Mouse (Mus musculus): ENCODE measurements around the gene Atoh8.

Atoh8 gene

DNA sequence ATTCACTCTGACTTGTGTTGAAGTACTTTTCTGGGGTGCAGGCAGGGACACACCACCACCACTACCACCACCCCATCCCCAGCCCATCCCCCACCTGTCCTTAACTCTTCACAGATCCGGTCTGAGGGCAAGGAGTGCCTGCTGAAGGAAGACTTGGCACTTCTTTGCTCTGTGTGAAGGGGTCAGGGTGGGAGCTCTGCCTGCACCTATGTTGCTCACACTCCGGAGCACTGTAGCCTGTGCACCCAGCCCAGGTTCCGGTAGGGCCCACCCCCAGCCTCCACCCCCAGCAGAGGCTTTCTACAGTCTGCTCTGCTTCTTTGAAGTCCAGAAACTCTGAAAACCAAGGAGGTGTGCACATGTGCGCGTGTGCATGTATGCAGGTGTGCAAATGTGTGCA is 44.8 kb downstream of the Atoh8 start:
- DNase-seq (ENCODE audit: low spot score in 2 of 2): no peak

DNA sequence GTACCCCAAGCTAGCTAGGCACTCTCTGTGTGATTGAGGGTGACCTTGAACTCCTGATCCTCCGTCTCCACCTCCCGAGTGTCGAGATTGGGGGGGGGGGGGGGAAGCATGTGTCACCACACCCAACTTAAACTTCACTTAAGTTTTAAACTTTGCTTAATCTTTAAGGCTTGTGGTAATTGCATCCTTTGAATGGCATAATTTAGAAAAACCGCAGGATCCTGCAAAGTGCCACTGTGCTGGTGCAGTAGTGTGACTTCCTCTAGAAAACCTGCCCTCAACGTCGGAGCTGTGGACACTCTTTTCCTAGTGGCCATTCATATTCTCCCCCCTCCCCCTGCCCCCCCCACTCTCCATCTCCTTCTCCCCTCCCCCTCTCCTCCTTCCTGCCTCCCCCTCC is 45.3 kb downstream of the Atoh8 start:
- no peak for DNase-seq (ENCODE audit: low spot score in 2 of 2)

DNA sequence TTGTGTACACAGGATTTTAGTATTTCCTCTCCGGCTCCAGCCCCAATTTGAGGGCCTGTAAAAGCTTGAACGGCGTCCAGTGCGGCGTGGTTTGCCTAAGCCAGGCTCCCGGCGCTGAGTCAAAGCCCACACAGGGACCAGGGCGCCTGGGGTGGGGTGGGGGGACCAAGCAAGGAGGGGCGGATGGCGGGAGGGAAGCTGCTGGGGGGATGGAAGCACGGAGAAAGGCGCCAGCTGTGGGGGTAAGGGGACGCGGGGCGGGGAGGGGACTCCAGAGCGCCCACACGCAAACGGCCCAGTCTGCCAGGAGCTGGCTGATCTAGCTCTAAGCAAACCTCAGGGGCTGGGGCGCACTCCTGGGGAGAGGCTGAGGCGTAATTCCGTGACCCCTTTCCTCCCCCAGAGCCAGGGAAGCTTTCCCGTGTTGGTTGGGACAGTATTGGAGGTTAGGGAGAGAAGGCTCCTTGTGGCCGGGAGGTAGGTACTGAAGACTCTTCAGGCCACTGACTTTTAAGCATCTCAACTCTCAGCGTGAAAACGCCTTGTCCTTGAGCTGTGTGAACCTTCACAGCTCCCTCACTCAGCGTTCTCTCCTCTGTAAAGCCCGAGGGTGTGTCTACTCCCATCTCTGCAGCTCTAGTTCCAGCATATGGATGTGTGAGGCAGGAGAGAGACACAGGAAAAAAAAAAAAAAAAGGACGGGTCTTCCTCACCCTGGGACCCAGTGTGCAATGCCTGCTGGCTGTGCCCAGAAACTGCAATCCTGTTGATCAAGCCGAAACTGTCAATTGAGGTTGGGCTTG is 46.1 kb downstream of the Atoh8 start:
- DNase-seq (ENCODE audit: low spot score in 2 of 2): no peak

DNA sequence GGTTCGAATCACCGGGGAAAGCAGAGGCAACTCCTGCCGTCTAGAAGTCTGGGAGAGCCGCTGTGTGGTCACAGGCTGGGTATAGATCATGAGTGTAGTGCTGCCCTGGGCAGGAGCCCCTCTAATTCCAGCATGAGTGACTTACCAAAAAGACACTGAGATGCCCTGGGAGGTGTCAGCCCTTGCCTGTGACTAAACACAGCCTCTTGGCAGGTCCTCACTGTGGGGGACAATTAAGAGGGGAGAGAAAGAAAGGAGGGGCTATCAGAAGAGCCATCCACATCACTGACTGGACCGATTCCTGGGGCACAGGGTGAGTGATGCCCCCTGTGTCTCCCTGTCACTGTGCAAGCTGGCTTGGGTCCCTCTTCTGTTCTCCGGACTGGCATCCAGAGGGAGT is 48.6 kb downstream of the Atoh8 start:
- DNase-seq (ENCODE audit: low spot score in 2 of 2): no peak

DNA sequence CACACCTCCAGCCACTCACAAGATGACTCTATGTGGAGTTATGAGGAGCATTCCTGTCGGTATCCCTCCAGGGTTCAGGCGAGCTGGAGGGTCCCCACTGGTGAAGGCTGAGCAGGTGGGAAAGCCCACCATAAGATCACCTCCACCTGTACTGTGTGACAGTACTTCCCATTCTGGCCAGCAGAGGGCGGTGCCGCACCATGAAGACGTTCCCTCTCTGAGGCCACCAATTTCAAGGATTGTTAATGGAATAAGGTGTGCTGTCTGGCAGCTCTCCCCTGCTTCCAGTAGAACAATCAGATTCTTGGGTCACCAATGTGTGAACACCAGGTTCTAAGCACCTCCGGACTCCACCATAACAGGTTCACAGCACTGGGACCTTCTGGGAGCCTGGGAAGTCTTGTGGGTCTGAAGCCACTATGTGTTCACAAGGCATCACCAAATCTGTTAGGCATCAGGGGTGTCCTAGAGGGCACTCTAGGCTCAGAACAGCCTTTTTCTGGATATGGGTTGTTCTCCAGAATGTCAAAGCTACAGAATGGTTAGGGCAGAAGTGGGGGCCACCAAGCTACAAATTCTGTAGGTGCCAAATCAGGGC is 49.4 kb downstream of the Atoh8 start:
- DNase-seq (ENCODE audit: low spot score in 2 of 2): peak; percentile 62 to 83

DNA sequence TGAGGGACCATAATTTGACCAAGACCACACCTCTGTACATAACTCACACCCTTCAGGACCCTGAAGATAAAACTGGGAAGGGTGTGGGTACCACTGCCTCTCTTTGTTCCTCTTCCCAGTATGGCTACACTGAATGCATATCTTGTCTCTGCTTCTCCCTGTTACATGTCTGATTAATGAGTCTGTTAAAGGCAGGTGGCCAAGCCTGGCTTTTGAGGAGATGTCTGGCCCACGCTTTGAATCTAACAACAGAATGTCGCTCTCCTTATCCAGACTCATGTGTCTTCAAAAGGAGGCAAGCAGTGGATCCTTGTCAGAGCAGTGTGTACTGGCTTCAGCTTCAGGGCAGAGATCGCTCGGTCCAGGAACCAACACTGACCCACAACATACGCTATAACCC is 50.8 kb downstream of the Atoh8 start:
- no peak for DNase-seq (ENCODE audit: low spot score in 2 of 2)

DNA sequence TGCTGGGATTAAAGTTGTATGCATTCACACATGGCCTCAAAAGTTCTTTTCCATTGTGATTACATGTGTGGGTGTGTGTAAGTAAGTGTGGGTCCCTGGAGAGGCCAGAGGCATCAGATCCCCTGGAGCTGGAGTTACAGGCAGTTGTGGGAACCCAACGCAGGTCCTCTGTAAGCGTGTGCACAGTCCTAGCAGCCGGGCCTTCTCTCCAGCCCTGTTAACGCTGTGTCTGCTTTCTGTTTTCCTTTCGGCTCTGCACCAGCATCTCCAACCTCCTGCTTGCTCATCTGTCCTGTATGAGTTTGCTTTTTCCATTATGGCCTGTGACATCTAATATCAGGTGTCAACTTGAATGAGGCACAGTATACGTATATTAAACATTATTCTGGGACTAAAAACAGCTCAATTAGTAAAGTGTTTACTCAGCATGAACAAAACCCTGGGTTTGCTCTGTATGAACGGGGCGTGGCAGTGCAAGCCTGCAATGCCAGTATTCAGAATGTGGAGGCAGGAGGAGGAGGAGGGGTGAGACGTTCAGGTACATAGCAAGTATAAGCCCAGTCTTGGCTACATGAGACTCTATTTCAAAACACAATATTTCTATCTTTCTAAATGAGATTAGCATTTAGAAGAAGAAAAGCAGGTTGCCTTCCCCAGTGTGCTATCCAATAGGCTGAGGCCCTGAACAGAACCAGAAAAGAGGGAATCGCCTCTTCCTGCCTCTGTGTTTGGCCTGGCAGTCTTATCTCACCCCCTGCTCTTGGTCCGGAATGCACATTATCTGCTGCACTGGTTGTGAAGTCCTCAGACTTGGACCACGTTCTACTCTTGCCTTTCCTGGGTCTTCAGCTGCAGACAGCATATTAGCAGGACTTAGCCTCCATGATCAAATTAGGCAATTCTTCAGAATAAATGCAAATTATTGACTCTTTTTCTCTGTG is 55.5 kb downstream of the Atoh8 start:
- DNase-seq (ENCODE audit: low spot score in 2 of 2): no peak

DNA sequence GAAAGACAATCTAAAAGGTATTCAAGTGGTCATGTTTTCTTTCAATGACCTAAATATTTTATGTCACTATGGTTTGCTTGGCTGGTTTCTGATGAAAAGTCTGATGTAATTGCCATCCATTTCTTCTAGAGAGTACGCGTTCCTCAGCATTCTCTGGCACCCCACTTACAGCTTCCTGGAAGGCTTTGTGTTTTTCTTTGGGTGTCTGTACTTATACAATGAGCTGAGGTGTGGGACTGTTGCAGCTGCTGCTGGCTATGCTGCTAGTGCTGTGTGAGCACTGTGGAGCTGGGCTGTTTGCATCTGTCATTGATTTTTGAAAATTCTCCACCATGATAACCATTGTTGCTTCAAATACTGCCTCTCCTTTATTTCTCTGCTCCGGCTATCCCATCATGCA is 56.4 kb downstream of the Atoh8 start:
- no peak for DNase-seq (ENCODE audit: low spot score in 2 of 2)

DNA sequence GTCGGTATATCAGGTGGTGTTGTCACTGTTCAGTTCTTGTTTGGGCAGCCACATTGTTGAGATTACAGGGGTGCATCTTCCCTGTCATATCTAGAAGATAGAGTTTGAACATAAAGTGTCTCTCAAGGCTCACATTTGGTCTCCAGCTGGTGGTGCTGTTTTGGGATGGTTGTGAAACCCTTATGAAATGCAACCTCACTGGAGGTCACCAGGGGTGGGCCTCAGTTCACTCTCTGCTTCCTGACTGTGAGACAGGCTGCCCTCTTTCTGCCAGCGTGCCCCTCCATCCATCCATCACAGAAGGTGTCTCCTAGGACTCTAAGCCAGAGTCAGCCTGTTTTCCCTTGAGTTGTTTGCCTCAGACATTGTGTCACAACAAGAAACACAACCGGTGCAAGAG is 58.0 kb downstream of the Atoh8 start:
- DNase-seq (ENCODE audit: low spot score in 2 of 2): no peak

DNA sequence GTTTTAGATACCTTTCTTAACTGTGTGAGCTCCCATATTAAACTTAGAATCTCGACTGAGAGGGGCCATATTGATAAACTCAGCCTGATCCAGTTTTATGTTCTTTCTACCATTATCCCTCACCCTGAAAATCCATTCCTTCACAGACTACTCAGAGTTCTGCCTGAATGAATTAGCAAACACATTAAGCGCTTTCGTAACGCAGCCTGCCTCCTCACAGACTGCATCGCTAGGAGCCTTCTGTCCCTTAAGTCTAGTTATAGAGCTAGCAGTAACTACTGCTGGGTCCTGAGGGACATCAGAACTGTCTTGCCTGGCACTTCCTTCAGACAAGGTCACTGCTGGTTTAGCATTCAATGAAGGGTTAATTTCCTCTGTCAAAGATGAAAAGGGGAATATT is 59.4 kb downstream of the Atoh8 start:
- no peak for DNase-seq (ENCODE audit: low spot score in 2 of 2)

DNA sequence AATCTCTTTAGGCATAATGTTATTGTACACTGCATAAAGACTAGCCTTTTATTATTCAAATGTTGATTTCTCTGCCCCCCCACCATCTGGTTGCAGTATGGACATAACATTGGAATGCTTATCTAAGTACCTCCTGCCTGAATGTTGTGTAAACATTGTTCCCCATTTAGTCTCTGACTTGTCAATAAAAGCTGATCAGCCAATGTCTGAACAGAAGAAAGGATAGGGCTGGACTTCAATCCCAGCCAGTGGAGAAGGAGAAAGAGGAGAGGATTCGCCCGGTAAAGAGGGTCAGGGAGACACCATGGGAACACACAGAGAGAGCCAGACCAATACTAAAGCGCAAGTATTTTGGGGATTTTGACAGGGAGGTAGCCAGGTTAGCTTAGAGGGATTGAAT is 60.0 kb downstream of the Atoh8 start:
- DNase-seq (ENCODE audit: low spot score in 2 of 2): no peak

DNA sequence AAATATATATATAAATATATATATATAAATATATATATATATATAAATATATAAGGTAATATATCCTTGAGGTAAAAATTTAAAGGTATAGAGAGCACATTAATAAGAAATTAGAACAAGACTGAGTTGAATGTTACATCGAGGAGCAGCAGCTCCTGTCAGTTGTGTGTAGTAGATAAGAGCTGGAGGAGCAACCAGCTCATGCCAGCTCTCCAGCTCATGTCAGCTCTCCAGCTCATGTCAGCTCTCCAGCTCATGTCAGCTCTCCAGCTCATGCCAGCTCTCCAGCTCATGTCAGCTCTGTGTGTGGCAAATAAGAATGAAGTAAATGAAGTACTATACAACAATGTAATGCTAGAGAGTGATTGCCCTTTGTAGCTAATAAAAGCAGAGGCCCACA is 62.0 kb downstream of the Atoh8 start:
- DNase-seq (ENCODE audit: low spot score in 2 of 2): no peak

DNA sequence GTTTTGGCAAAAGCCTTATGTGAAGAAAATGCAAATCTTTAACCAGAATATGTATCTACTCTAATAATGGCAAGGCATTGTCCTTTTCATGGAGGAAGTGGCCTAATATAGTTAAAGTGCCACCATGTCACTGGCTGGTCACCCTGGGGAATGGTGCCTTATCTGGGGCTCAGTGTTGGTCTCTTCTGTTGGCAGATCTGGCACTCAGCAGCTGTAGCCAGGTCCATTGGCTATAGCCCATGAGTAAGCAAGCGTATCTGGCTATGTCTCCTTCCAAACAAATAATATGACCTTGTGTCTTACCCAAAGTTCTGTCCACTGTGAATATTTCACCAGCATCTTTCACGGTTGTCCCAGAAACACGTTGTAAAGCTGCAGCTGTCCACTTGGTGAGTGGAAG is 64.0 kb downstream of the Atoh8 start:
- no peak for DNase-seq (ENCODE audit: low spot score in 2 of 2)

DNA sequence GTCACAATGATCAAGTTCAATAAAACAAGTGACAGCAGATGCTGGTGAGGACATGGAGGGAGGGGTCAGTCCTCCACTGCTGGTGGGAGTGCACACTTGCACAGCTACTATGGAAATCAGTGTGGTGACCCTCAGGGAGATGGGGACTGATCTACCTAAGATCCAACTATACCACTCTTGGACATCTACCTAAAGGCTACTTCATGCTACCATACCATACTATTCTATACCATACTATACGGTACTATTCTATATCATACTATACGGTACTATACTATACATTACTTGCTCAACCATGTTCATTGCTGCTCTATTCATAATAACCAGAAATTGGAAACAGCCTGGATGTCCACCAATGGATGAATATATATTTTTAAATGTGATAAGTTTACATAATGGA is 69.5 kb downstream of the Atoh8 start:
- no peak for DNase-seq (ENCODE audit: low spot score in 2 of 2)

DNA sequence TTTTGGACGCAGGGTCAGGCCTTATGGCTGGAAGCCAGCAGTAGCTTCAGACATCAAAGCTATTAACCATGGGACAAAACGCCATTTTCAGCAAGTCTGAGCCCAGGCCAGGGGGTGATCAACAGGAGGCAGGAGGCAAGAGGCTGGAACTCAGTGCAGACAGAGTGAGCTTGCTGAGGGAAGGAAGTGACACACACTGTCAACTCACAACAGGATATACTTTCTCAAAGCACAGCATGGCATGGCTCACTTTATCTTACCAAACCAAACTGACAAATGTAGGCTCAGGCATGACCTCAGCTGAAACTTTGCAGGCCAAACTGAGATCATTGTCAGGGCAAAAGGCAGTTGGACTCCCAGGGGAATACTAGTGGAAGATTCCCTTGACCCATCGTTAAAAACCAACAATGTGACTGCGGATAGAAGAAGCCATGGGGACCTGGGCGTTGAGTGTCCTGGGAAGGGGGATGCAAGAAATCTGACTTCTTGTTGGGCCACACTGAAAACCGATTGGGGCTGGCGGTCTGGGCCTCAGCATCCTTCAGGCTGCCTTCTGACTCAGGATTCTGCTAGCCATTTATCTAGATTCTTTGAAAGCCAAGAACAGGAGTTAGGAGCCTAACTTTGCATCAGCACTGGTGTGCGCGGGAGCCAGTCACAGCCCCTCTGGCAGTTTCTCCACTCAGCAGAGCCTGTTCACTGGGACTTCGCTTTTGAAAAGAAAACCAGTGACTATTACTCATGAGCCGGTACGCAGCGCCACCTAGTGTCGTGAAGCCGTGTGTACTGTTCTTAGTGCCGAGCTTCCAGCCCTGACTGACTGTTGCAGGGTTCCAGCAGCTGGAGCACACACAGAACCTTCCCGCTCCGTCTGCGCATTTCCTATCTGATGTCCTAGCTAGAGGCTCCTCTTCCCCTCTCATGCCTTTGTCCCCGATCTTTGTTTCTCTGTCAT is 70.8 kb downstream of the Atoh8 start:
- DNase-seq (ENCODE audit: low spot score in 2 of 2): peak; percentile 76 to 88

DNA sequence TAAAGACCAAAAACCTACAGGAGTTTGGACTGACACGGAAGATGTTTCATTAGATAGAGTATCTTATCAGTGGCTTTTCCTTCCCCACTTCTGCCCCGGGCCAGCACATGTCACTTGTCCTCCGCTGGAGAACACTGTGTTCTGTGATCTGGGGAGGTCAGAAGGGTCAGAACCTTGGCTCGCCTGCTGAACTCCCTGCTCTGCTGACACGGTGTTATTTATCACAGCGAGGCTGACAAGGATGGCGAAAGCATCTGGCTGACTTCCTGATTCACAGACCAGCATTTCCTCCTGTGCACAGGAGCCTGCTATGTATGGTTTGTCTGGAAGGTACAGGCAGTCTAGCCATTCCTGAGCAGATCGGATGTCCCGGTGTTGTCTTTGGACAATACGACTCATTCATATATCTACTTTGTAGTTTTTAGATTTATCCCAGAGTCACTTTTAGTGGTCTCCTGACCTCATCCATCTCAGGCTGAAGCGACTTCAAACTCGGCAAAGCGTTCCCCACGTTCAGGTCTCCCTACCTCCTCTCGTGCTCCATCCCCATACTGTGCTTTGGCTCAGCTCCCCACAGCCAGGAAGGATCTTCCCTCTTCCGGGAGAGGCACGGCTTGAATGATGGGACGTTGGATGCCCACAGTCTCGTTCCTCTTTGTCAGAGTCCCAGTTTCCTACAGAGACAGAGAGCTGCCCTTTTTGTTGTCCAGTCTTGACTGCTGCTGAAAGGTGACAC is 73.1 kb downstream of the Atoh8 start:
- no peak for DNase-seq (ENCODE audit: low spot score in 2 of 2)

DNA sequence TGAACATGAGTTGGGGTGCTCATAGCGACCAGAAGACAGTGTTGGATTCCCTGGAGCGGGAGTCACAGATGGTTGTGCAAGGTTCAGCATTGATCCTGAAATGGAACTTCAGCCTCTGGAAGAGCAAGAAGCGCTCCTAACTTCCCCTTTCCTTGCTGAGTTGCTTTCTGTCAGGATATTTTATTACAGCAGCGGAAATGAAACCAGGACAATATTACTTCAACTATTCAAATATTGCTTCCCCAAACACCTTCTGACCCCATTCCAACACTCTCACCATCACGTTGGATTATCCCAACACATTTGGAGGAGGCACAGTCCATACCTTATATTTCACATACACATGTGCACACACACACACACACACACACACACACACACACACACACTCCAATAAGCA is 73.6 kb downstream of the Atoh8 start:
- DNase-seq (ENCODE audit: low spot score in 2 of 2): no peak

DNA sequence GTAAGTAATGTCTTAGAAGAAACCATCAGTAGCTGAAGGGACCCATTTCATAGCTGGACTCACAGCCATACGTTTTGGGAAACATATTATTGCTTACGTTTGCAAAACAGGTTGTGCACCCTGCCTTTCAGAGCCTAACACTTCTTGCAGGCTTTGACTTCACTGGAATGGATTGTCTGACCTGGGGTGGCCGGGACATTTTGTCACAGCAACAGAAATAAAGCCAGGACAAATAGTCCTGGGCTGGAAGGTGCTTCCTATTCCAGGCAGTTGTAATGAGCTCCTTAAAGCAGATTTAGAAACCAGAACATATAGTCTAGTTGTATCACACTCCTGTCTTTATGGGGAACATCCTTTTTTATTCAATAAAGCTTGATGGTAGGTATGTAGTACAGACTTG is 74.4 kb downstream of the Atoh8 start:
- no peak for DNase-seq (ENCODE audit: low spot score in 2 of 2)

DNA sequence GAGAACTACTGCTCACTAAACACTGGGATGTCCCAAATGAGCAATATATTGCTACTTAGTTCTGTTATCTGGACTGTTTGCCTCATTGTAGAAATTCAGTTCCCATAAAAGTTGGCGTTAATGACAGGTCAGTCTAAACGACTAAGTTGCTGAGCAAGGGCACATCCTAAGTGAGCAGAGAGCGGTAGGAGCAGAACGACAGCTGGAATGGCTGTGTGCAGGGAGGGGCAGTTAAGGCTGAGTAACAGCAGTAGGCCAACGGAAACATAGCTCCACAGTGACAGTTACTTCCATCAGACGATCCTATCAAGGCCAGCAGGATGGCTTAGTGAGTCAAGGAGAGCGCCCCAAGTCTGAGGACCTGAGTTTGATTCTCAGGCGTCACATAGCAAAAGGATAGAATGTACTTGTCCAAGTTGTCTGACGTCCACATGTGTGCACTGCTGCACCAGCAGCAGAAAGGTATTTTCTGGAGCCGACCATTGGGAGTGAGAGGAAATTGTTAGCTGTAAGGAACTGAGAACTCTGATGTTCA is 75.4 kb downstream of the Atoh8 start:
- no peak for DNase-seq (ENCODE audit: low spot score in 2 of 2)

DNA sequence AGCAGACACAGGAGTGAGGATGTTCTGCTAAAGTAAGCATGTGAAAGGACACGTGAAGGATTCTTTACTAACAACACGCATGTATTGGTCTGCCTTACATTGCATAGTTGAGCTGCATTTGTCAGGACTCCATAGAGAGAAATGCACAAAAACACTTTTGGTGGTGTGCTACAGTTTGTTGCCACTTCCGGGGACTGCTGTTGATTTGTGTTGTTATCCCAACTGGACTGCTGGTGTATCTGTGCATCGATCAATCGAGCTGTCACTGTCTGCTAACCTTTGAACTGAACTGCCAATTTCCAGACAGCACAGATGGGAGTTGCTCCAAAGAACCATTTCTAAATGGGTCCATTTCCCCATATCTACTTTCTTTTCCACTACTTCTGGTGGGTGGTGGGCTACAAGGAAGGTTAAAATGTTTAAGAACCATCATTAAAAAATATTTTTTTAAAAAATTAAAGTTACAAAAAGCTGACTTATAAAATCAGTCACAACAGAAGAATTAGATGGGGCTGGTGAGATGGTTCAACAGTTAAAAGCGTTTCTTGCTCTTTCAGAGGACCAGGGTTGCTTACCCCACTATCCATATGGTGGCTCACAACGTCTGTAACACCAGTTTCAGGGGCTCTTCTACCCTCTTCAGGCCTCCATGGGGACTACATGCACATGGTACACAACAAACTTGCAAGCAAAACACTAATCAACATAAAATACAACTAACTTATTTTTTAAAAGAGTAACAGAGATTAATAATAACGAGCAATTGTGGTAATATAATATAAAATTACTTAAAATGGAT is 76.2 kb downstream of the Atoh8 start:
- DNase-seq (ENCODE audit: low spot score in 2 of 2): no peak

Measured in frontal cortex, postnatal 14 days (tissue).